Mouse (Mus musculus) gastrocnemius, postnatal 25 days (tissue): ENCODE data around the gene Tpra1. TPM values are rescaled to one million over a fixed set of nuclear protein-coding genes. Genes with fewer than 3 reads are reported as not detected.

Experiments used
- DNase-seq: peaks from one replicate; pipeline ENCODE4 v3.0.0; 2022
- total RNA-seq, 2 experiments: library from RNA; stranded (reverse); gene quantifications; 1 replicate in 1 of 2; 2 replicates in 1 of 2; pipeline ENCODE4 v1.2.3; 2021

The Tpra1 gene
- total RNA-seq, 2 experiments from 2014 or later = 23.4 to 46.4 TPM

DNA sequence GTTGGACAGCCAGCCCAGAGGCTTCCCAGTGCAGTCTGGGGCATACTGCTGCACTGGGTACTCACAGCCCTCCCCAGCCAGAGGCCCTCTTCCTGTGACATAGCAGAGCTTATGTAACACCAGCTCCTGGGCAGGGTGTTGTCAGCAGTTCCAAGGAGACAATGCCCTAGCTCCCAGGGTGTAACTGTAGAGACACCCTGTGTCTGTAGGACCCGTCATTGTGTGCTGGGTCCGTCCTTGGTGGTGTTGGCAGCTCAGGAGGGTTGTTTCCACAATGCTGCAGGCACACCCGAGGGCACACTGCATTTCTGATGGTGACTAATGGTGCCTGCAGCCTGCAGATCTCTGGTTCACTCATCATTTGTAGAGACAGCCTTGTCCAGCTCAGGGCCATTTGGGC lies 24.8 kb downstream of the Tpra1 start:
- DNase-seq = no peak

DNA sequence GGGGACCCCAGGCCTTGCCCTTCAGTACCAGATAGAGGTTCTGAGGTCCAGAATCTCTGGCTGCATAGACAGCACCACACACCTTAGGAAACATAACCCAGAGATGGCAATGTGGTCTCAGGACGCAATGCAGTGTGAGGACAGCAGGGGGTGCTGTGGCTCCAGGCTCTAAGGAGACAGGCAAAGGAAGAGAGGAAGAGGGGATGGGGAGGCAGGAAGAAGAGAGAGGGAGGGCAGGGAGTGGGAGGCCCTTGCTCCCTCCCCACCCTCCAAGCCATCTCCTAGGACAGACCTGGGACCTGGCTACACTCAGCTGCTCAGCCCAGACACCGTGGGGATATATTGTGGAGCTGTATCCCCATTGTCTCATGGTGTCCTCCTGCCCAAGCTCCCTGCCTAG lies 25.5 kb downstream of the Tpra1 start:
- no peak for DNase-seq

DNA sequence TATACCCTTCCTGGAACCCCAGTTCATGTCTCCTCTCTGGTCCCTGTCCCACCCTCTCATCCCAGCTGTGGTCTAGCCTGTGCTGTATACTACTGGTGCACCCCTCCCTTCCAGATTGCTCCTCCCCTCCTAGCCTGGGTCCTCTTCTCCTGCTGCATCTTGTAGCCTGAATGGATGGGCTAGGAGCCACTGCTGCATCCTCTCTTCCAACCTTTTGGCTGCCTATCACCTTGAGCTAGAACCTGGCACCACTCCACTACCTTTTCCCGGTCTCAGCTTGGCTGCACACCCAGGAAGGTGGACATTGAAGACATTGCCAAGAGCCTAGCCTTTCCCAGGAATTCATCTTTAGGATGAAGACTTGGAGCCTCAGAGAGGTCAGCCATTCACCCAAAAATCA lies 26.0 kb downstream of the Tpra1 start:
- no peak for DNase-seq

DNA sequence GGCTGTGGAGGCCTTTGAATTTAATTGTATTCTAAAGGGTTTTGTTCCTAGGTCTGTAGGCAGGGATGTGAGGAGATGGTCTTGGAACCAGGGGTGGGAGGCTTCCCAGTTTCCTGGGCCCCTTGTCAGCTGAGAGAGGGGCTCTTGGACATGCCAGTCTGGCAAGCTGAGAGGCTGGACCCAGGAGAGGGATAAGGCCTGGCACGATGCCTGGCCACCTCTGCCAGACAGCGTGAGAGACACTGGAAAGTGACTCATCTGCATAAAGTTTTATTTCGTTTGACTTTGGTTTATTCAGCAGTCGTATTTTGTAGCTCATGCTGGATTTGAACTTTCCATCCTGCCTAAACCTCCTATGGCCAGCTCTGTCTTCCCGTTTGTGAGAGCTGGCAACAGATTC lies 26.5 kb downstream of the Tpra1 start:
- no peak for DNase-seq

DNA sequence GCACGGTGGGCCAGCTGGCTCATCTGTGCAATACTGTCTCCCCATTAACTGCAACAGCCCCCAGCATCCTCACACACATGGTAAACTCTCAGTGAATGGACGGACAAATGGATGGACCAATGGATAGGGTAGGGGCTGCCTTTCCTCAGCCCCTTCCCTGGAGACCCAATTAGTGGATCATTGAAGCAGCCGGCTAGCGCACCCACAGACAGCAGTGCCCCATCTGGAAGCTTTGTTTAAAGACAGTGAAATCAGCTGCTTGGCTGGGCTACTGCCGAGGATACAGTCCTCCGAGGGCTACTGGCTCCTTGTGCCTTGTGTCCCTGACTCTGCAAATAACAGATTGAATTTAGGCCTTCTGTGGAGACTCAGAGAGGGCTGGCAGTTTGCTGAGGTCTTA lies 27.4 kb downstream of the Tpra1 start:
- DNase-seq = no peak

DNA sequence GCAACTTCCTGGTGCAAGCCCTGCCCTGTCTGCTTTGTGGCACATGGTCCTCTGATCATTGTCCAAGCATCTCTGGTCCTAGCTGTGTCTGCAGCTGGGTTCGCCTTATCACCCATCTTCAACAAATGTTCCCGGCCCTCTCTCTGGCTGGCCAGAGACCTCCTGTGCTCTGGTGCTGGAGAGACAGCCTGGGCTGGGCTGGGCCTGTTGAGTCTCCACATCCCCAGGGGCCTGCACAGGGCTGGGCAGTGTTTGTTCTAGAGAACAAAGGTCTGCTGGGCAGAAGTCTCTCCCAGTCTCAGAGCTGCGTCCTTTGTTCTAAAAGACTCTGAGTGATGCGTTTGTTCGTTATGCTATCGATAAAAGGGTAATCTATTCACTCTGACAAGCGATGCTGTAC lies 28.0 kb downstream of the Tpra1 start:
- no peak for DNase-seq

DNA sequence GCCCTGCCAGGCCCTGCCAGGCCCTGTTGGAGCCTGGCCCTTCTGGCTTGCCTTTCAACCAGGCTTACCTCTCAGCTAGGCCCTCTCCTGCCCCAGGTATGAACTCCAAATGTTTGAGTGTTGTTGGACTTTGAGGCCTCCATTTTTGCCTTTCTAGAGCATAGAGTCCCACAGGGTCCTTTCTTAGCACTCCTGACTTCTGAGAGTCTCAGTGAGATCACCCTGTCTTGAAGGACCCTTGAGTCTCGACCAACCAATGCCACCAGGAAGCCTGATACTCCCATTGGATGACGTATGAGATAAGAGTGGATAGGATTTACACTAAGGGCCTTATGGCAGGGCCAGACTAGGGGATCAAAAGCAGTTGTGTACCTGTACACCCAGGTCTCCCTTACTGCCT lies 29.4 kb downstream of the Tpra1 start:
- no peak for DNase-seq

DNA sequence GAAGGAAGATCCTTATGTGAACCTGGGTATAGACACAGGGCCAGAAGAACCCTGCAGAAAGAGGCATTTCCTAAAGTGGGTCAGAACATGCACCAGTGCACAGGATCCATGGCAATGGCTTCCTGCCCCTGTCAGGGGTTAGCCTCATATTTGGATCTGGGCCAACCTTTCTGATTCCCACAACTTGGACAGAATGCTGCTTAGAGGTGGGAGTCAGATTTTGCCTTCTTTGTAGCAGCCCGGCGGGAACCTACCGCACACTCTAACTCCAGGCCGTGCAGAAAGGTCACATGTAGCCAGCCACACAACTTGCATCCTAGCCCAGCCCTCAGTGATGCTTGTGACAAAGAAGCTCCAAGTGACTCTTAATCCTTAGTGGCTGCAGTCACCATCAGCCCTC lies 32.1 kb downstream of the Tpra1 start:
- no peak for DNase-seq

DNA sequence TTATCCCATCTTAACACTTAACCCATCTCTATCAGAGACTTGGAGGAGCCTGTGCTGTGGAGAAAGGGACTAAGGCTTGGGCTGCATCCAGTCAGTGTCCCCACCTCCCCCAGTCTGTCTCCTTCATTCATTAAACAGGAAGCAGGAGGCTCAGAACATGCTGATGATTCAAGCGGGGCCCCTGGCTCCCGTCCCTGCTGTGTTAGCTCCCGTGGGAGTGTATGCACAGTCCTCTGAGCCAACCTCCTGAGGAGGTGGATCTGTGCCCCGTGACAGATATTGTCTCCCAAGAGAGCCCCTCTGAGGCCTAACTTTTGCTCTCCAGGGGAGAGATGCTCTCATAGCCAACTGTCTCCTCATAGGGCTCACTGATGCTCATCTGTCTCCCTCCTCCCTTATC lies 32.8 kb downstream of the Tpra1 start:
- DNase-seq = no peak

DNA sequence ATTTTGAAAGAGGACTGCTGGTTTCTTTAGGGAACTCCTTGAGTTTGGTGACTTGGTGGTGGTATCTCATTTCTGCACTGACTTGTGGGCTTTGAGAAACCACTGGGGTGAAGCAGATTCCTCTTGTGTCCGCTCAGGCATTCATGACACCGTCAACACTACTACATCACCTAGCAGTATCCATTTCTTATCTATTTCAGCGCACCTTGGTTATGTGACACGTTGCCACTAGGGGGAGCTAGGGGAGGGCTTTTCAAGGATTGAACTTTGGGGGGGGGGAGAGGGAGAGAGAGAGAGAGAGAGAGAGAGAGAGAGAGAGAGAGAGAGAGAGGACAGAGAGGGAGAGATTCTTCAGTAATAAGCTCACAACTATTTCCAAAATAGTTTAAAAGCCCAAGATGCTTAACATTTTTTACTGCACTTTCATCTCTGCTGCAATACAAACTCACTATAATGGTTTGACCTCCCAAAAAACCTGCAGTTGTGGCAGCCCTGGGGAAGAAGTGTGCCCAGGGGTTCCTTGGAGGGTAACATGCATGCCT lies 33.8 kb downstream of the Tpra1 start:
- no peak for DNase-seq

DNA sequence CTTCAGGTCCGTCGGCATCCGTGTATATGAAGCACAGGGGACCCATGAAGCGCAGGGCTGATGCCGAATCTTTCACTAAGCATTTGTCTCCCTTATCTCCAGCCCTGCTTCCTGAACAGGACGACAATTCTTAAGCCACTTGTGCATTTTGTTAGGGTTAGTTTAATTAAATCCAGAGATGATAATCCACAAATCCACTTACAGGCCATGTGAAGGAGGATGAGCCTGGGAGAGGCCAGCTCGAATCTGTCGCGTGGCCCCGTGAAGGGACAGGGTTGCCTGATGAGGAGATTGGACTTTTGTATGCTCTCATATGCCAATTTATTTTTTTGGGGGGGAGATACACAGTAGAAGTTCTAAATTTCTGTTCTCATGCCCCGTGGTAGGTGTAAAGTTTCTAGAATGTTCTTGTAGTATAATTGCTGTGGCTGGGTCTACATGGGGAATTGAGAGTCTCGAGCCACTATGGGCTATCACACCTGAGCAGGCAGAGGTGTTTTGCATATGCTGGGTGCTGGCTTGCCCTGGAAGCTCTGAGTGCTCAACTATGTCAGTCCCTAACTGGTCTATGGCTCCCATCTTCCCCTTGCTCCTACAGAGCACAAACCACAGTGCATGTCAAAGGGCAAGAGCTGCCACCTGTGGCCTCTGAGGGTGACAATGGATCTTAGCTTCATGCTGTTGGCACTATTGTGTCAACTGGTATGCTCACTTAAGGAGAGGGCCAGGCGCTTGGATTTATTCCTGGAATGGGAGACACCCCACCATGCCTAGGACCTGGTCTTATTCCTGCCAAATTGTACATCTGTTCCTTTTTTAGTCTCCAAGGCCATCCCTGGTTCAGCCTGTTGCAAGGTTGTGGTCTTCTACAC lies 34.5 kb downstream of the Tpra1 start:
- DNase-seq = no peak

DNA sequence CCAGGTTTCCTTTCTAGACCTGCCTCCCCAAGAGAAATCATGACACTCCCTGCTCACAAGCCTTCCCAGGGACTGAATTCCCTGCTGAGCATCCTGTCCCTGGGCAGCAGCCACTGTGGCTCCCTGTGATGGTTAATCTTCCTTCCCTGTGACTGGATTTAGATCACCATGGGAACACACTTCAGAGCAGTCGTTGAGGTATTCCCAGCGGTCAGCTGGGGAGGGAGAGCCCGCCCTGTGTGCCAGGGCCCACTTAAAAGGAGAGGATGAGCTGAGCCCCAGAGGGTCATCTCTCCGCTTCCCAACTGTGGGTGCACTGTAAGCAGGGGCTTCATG lies 35.1 kb downstream of the Tpra1 start:
- no peak for DNase-seq

DNA sequence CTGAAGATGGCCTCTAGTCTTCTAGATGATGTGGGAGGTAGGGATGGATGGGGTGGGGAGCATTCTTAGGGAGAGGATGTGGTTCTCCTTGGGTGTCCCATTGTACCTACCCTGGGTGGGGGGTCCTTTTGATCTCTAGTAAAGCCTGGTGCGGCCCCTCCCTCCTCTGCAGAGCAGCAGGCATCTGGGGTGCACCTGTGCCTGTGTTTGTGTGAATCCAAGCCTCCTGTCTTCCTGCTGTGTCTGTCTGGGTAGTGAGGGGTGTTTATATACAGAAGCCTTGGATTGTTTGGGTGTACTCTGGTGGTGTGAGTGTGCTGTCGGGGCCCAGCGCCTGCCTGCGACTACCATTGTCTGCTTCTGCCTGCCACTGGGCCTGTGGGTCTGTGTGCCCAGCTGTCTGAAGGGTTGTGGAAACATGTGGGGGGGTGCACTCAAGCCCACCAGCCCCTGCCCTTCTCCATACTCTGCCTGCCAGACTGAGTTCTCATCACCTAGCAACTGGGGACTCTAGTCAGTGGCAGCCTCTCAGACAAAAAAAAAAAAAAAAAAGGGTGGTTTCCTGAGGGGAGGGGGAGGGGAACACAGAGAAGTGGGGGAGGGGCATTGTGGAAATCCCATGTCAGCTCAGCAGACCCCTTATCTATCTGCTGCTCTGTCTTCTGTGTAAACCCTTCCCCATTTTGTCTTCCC lies 36.1 kb downstream of the Tpra1 start:
- no peak for DNase-seq

DNA sequence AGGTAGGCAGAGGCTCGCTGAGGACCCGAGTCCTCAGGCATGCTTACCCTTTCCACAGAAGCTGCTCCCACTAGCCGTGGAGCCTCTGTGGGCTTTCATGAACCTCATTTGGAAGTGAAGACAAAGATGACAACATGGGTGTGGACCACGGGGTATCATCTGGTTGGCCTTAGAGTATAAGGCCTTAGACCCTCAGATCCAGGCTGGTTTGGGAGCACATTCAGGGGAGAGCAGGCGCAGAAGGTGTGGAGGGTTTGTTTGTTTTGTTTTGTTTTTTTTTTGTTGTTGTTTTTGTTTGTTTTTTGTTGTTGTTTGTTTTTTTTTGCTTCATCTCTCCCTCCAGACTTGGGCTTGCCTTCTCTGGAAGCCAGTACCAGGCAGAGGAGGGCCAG lies 36.6 kb downstream of the Tpra1 start:
- DNase-seq = no peak

DNA sequence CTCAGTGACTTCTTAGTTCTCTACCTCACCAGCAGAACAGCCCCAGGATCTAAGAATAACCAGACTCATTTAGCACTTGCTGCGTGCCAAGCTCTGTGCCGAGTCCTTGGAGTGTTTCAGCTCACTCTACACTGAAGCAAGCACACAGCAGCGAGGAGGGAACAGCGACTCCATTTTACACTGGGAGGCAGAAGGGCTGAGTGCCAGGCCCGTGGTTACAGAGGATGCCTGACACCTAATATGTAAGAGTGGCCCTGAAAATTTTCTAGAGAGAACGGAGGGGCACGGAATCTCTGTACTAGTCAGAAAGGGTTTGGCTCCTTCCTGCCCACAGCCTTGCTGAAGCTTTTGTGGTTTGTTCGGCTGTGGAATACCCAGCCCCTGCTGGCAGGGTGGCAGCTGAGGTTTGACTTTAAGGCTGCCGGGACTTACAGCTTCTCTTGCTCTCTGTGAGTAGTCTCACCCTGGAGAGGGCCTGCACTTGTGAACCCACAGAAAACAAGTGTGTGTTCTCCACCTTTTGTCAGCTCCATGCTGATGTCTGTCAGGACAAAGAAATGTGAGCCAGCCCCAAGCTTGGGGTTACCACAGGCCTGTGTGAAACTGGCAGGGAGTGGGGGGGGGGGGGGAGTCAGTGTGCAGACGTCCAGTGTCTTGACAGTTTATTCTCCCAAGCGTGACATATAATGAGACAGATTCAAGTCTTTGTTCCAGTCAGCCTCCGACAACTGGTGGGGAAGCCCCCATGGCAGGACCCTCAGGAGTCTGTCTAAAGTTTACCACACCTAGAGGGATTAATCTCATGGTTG lies 37.4 kb downstream of the Tpra1 start:
- DNase-seq = peak; percentile 66

DNA sequence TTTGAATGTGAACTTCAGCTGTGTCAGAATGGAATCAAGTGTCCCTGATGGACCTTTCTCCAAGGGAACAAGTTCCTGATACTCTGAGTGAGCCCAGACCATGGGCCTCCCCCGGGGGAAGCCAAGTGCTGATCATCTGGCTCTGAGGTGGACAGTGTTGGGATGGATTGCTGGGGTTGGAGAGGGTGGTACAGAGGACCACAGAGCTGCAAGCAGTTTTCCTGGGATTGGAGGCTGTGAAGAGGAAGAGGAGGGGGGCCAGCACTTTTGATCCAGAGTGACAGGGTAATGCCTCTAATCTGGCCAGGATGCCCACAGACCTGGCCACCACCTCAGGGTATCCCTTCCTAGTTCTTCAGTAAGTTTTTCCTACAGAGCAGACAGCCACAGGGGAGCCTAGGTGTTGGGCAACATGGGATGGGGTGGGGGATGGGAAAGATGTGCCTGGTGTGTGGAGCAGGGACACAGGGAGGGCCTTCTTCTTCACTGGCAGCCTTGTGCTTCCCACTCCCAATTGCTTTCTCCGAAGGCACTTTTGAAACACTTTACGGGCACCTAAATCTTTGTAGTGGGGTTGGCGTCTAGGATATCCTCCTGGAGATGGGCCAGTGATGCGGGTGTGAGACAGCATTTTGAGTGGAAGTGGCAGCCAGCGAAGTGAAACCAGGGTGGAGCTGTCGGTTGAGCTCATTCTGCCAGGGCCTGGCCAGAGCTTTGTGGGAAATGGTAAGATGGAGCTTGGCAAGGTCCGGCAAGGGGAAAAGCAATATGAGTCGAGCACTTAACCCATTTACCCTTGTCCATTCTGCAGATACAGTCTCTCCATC lies 38.3 kb downstream of the Tpra1 start:
- DNase-seq = no peak

DNA sequence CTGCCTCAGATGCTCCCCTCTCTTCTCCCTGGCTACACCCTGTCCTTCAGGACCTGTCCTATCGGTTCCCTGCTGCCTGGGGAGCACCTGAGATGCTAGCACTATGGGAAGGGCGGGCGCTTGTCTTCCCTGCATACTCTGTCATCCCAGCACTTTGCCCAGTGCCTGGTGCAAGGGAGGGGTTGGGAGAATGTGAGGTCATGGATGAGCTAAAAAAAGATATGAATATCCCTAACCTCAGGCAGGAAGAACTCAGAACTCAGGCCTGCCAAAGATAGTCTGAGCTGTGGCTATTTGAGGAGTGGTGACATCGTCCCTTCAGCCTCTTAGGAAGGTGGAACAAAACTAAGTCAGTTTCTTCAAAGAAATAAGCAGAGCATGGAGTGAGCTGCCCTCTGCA lies 39.6 kb downstream of the Tpra1 start:
- DNase-seq = peak; percentile 63

DNA sequence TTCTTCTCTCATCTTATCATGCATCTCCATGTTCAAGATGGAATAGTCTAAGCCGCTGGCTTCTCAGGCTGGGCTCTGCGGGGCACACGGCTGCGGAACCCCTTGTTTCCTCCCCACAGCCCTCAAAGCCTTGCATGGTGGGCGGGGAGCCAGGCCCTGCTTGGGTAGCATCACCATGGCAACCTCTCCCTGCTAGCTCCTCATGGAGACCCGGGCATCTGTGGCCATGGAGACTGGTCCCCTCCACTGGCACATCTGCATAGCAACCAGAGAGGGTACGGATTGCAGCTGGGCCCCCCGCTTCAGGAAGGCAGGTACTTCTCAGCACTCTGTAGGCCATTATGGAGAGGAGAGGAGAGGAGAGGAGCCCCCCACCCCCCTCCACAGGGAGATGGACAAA lies 40.5 kb downstream of the Tpra1 start:
- DNase-seq = no peak

DNA sequence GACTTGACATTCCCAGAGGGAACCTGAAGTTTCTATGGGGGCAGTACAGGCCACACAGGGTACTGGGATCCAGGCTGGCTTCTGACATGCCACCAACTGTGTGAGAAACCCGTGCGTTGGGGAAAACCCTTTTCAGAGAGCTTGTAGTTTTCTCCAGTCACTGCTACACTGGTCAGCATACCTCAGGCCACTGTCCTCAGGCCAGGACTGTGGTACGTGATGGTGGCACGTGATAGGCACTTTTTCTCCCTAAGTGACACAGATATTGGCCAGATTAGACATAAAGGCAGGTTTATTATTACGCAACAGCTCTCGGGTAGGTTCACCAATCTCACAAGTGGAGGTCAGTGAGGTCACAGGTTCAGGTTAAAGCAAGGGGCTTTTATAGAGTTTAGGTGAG lies 41.6 kb downstream of the Tpra1 start:
- DNase-seq = no peak

DNA sequence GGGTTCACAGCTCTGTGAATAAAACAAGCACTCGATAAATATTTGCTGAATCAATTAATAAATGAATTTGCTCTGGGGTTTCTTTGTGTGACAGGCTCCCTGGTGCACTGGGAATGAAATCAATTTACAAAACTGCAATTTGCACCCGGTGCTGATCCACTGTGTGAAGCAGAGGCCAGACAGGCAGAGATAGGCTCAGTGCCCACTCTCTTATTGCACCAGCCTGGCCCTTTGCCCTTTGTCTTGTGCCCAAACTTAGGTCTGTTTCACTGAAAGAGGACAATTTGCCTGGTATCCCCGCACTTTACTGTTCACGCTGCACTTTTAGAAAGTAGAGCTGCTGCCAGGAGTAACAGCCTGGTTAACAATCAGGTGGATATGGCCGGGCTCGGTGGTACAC lies 44.4 kb downstream of the Tpra1 start:
- DNase-seq = no peak

DNA sequence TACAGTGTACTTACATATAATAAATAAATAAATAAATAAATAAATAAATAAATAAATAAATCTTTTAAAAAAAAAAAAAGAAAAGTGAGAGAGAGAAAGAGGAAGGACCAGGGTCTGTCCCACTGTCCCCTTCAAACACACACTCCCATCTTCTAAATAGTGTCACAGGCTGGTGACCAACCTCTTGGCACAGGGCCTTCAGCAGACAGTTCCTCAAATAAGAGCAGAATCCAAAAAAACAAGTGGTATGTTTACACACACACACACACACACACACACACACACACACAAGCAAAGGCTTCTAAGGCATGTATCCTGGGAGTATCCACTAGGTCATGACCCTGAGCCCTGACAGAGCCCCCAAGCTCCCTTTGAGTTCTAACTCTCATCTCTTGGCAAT lies 45.7 kb downstream of the Tpra1 start:
- DNase-seq = no peak

DNA sequence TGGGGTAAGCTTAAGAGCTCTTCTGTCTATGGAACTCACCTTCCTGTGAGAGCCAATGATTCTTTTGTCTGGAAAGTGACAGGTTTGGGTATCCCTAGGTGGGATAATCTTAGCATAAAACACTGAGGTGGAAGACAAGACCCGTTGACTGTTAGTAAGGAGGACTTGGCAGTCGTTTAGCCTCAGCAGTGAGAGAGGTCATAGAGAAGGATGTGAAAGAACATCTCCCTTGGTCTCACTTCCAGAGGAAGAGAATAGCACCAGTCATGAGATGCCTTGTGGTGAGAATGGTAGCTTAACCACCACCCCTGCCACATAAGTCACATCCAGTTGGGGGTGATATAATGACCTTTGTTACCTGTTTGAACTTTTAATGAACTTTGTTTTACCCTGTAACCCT lies 54.7 kb downstream of the Tpra1 start:
- DNase-seq = no peak
